Mouse (Mus musculus) bone marrow, adult 2 months (tissue): ENCODE measurements around the gene Gps2. TPM values are rescaled to one million over a fixed set of nuclear protein-coding genes. Genes with fewer than 3 reads are reported as not detected.

Source experiments
- H3K27ac ChIP-seq: fragments of 200-500 bp; 2 replicates; pipeline ENCODE4 v1.5.1; 2012; ENCODE audit warnings: low read depth, mild to moderate bottlenecking, control low read depth, inconsistent platforms, low read length; ENCODE audit not compliant: control insufficient read depth, poor library complexity, insufficient read depth
- H3K4me1 ChIP-seq: fragments of 200-500 bp; 2 replicates; pipeline ENCODE4 v1.6.1; 2011; ENCODE audit warnings: low read length; ENCODE audit not compliant: control insufficient read depth, insufficient read depth
- H3K4me3 ChIP-seq: fragments of 200-500 bp; replicated peaks from 2 replicates; pipeline ENCODE3; 2011; ENCODE audit warnings: mild to moderate bottlenecking, low read depth, low read length, control low read depth; ENCODE audit not compliant: control insufficient read depth
- CTCF ChIP-seq: fragments of 200-500 bp; IDR thresholded peaks from 2 replicates; pipeline ENCODE4 v1.5.1; 2011; ENCODE audit warnings: low read length, control low read depth; ENCODE audit not compliant: control insufficient read depth, insufficient read depth
- POLR2A ChIP-seq: fragments of 200-500 bp; IDR thresholded peaks from 2 replicates; pipeline ENCODE4 v1.6.1; 2011; ENCODE audit warnings: low read depth, mild to moderate bottlenecking, control low read depth, low read length, borderline replicate concordance; ENCODE audit not compliant: control insufficient read depth
- WGBS: fragments of 180-500 bp; shearing (Covaris S2); methylation state at CpG from one replicate; pipeline ENCODE4 v1.1.7; 2018; 5-methylcytosine and 5-hydroxymethylcytosine counted together
- polyA plus RNA-seq: library from polyadenylated mRNA; stranded (reverse); fragments of >200 nt; gene quantifications from 2 replicates; pipeline ENCODE4 v1.2.4, GENCODE M21; 2011; ENCODE audit warnings: low replicate concordance; ENCODE audit not compliant: missing spikeins, insufficient read depth, insufficient read length

Gene Gps2
- polyA plus RNA-seq, 1 experiment = 203 TPM

DNA sequence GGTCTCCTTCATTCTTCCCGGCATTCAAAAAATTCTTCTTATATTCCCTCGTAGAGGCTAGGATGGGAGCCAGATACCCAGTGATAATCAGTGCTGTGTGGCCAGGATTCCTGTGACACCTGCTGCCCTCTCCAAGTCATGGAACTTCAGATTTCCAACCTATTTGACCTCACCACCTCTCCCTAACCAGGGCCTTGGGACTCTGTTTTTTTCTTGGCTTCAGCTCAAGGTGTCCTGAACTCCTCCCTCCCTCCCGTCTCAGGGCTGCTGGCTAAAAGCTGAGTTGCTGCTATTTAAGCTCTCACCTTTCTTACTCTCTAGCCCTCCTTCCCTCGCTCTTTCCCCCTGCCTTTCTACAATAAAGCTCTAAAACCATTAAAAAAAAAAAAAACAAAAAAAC is 13.8 kb upstream of the Gps2 start:
- no peak overlapping the region for H3K4me3 ChIP-seq
- H3K4me1 ChIP-seq = peaks cover 2% of the 10 kb centered on the region; the same call in 1 of the 2 replicates
- 36% methylated on average over 4 of the region's 4 CpGs for WGBS
- no peak overlapping the region for H3K27ac ChIP-seq
- TF ChIP-seq POLR2A = no peak
- no peak for TF ChIP-seq CTCF

DNA sequence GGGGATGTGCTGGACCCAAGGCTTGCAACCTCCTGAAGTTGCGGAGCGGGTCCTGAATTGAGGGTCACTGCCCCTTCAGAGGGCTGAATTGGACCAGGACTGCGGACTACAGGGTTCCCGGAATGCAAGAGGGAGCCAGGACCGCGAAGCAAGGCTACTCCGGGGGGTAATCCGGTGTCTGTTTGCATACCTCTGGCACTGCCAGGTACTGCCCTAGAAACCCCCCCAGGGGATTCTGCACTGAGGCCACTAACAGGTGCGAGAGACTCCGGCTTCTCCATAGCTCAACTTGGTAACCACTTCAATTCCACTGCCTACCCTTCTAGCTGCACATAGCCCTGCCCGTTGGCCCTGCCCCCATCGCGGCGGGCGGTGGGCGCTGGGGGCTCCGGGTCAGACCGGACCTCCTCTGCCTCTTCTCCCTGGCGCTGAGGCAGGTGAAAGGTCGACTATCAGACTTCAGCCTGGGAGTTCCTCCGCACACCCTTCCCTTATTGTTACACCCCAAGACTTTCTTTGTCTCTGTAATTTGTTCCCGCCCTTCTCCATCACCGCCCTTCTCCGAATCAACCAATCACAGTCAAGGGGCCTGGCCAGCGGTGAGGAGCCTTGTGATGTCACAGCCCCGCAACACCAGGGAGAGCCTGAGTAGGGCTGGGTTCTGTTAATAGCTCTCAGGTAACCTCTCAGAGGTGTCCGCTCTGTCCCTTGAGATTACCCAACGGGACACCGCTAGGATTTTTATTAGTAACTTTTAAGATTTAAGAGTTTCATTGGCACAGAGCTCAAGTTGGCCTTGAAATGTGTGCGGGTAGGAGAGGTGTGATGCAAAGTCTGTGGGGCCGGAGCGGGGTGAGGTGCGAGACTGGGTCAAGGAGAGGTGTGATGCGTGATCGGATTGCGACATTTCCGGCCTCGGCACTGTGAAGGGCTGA is 12.9 kb upstream of the Gps2 start, which contains the start of the genes 2810408A11Rik and Neurl4:
Gene 2810408A11Rik, minus strand, starts transcription at position 517 of the 935 bp plus-strand sequence.
Gene Neurl4, plus strand, starts transcription at position 602 of the 935 bp plus-strand sequence.
- Histone ChIP-seq H3K4me3 (peak within 1 kb of the TSS; percentile 88), H3K4me1 (peaks cover 1% of the 10 kb centered on the region; the same call in 1 of the 2 replicates), H3K27ac (peak within 1 kb of the TSS; percentile 73)
- under 1% methylated on average over 38 of the region's 38 CpGs for WGBS
- TF ChIP-seq CTCF (no peak), POLR2A (peak; percentile 59)

DNA sequence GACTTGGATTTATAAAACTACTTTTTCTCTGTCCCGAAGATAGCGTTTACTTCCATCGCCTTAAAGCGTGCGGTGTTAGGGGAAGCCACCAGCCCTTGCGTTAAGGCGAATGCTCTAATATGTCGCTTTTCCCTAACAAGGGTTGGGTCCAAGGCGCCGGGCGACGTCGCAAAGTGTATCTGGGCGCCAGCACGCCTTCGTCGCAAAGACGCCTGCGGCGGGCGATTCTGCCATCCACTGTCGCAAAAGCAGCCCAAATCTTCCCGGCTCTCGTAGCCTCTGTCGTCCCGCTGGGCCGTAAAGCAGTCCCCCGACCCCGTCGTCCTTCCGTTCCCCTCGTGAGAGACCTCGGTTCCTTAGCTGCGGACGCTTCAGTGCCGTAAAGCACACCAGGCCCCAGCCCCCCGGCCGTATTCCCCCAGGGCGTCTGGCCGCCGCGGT is 12.3 kb upstream of the Gps2 start:
- H3K4me3 ChIP-seq = peak overlapping the region; percentile 74
- WGBS = under 1% methylated on average over 42 of the region's 42 CpGs
- H3K4me1 ChIP-seq = no peaks in the 10 kb centered on the region; the same call in 1 of the 2 replicates
- TF ChIP-seq POLR2A (peak; percentile 61; the same call in 1 of the 2 replicates), CTCF (no peak)
- H3K27ac ChIP-seq = peak overlapping the region; percentile 73

DNA sequence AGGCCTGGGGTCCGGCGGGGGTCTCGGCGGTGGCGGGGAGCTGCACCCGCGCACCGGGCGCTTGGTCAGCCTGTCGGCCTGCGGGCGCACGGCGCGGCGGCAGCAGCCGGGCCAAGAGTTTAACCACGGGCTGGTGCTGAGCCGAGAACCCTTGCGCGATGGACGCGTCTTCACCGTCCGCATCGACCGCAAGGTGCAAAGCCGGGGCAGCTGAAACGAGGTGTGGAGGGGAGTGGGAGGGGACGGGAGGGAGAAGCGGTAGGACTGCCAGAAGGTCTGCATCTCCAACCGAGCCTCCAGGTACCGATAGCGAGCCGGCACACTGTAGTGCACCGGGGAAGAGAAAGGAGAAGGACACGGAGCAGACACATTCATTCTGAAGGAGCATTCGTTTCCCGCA is 11.7 kb upstream of the Gps2 start:
- H3K27ac ChIP-seq = peak overlapping the region; percentile 73
- H3K4me3 ChIP-seq = peak overlapping the region; percentile 88
- WGBS = under 1% methylated on average over 39 of the region's 39 CpGs

DNA sequence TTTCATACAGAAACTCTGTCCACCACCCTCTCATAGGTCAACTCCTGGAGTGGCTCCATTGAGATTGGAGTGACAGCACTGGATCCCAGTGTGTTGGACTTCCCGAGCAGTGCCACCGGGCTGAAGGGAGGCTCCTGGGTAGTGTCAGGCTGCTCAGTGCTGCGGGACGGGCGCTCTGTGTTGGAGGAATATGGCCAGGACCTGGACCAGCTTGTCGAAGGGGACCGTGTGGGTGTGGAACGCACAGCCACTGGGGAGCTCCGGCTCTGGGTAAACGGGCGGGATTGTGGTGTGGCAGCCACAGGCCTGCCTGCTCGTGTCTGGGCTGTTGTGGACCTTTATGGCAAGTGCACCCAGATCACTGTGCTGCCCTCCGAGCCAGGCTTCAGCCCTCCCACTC is 10.7 kb upstream of the Gps2 start:
- 81% methylated on average over 13 of the region's 13 CpGs for WGBS
- TF ChIP-seq POLR2A = no peak
- no peak for TF ChIP-seq CTCF
- no peak overlapping the region for H3K4me3 ChIP-seq
- H3K4me1 ChIP-seq = no peaks in the 10 kb centered on the region; the same call in 1 of the 2 replicates
- H3K27ac ChIP-seq = no peak overlapping the region

More for the DNA sequence above, 11.7 kb upstream of the Gps2 start:
- no peaks in the 10 kb centered on the region; the same call in 1 of the 2 replicates for H3K4me1 ChIP-seq
- no peak for TF ChIP-seq CTCF
- no peak for TF ChIP-seq POLR2A

DNA sequence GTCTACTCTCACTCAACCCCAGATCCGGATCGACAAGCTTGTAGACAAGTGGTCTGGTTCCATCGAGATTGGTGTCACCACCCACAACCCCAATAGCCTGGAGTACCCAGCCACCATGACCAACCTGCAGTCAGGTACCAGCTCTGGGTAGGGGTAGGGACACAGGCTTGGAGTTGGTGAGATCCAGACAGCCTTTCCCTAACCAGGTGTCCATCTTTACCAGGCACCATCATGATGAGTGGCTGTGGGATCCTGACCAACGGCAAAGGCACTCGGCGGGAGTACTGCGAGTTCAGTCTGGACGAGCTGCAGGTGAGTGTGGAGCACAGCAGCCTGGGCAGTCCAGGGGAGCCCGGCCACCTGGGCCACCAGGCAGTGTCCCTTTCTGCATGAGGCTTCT is 9.4 kb upstream of the Gps2 start:
- H3K4me1 ChIP-seq = no peaks in the 10 kb centered on the region; the same call in 1 of the 2 replicates
- no peak overlapping the region for H3K4me3 ChIP-seq
- no peak overlapping the region for H3K27ac ChIP-seq
- TF ChIP-seq POLR2A (no peak), CTCF (no peak)
- 91% methylated on average over 9 of the region's 9 CpGs for WGBS

DNA sequence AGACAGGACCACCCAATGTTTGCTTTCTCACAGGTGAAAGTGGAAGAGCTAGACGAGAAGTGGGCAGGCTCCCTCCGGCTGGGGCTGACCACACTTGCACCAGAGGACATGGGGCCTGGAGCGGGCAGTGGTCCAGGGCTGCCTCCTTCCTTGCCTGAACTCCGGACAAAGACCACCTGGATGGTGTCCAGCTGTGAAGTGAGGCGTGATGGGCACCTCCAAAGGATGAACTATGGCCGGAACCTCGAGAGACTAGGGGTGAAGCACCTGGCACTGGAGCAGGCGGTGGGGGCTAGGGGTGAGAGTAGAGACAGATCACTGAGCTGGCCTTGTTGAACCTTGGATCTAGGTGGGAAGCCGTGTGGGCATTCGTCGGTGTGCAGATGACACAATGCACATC is 5.0 kb upstream of the Gps2 start:
- 92% methylated on average over 11 of the region's 11 CpGs for WGBS
- H3K27ac ChIP-seq = no peak overlapping the region
- H3K4me3 ChIP-seq = no peak overlapping the region
- peaks cover 3% of the 10 kb centered on the region for H3K4me1 ChIP-seq
- TF ChIP-seq POLR2A (no peak), CTCF (no peak)

DNA sequence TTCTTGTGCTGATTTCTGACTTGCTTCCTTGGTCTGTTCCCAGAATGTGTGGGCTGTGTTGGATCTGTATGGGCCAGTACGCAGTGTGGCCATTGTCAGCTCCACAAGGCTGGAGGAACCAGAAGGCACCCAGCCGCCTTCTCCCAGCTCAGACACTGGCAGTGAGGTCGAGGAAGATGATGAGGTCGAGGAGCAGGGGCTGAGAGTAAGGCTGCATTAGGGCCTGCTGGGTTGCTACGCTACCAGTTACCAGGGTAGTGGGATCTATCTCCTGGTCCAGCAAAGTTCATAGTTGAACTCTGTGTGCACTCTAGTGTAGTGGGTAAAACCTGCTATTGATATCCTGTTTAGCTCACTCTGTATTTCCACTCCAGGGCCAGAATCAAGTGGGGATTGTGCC is 4.5 kb upstream of the Gps2 start:
- TF ChIP-seq POLR2A = no peak
- TF ChIP-seq CTCF = no peak
- Histone ChIP-seq H3K4me1 (peaks cover 3% of the 10 kb centered on the region), H3K4me3 (no peak overlapping the region), H3K27ac (no peak overlapping the region)
- WGBS = 89% methylated on average over 5 of the region's 5 CpGs
